Mouse (Mus musculus): ENCODE data around the gene Snph. TPM values are rescaled to one million over a fixed set of nuclear protein-coding genes. Genes with fewer than 3 reads are reported as not detected.
A peak's percentile ranks its signal among the peaks of the same experiment; 100 is the strongest.
"Not testable (repeated sequence)": the region's sequence is repeated elsewhere in the genome, so short reads cannot be mapped to it uniquely, and the experiment has no call there.

Gene Snph
- polyA plus RNA-seq, 1 experiment from 2014 or later, result 2.4 TPM

GRCm38 (mm10) chr2:151634903-151635302 is 2.5 kb upstream of the Snph start:
- Histone ChIP-seq H3K4me1 (ENCODE audit: control insufficient read depth, insufficient read depth, low read length) (peaks cover 5% of the 10 kb centered on the region), H3K9me3 (replicated peaks; ENCODE audit: control insufficient read depth, low read length) (no peaks in the 10 kb centered on the region), H3K4me2 (ENCODE audit: low read depth, low read length) (no peak overlapping the region), H3K36me3 (ENCODE audit: control insufficient read depth, insufficient read depth, low read length) (no peaks in the 10 kb centered on the region), H3K27ac (ENCODE audit: low read length) (no peak overlapping the region), H3K27me3 (ENCODE audit: control insufficient read depth, insufficient read depth, low read length) (peaks cover 22% of the 10 kb centered on the region), H3K4me3 (replicated peaks; ENCODE audit: low read length) (no peak overlapping the region), H3K9ac (ENCODE audit: low read length) (no peak overlapping the region)
- no peak for ATAC-seq (ENCODE audit: insufficient read depth, low FRiP score)
- 35% methylated on average over 2 of the region's 2 CpGs for WGBS

- ATAC-seq (ENCODE audit: insufficient read depth, low FRiP score), result no peak
- WGBS, result 55% methylated on average over 5 of the region's 5 CpGs
- Histone ChIP-seq H3K36me3 (ENCODE audit: control insufficient read depth, insufficient read depth, low read length) (no peaks in the 10 kb centered on the region), H3K27ac (ENCODE audit: low read length) (no peak overlapping the region), H3K4me3 (replicated peaks; ENCODE audit: low read length) (no peak overlapping the region), H3K9ac (ENCODE audit: low read length) (no peak overlapping the region), H3K4me2 (ENCODE audit: low read depth, low read length) (no peak overlapping the region), H3K27me3 (ENCODE audit: control insufficient read depth, insufficient read depth, low read length) (peaks cover 22% of the 10 kb centered on the region), H3K9me3 (replicated peaks; ENCODE audit: control insufficient read depth, low read length) (no peaks in the 10 kb centered on the region), H3K4me1 (ENCODE audit: control insufficient read depth, insufficient read depth, low read length) (peaks cover 5% of the 10 kb centered on the region)
Observed at GRCm38 (mm10) chr2:151632982-151633381, 589 bp upstream of the Snph start.

GRCm38 (mm10) chr2:151631406-151632158 is 811 bp downstream of the Snph start:
- Histone ChIP-seq H3K27me3 (ENCODE audit: control insufficient read depth, insufficient read depth, low read length) (peaks cover 22% of the 10 kb centered on the region), H3K4me2 (ENCODE audit: low read depth, low read length) (peak overlapping the region; percentile 99), H3K4me3 (replicated peaks; ENCODE audit: low read length) (peak overlapping the region; percentile 64), H3K36me3 (ENCODE audit: control insufficient read depth, insufficient read depth, low read length) (no peaks in the 10 kb centered on the region), H3K4me1 (ENCODE audit: control insufficient read depth, insufficient read depth, low read length) (peaks cover 5% of the 10 kb centered on the region), H3K9me3 (replicated peaks; ENCODE audit: control insufficient read depth, low read length) (no peaks in the 10 kb centered on the region), H3K27ac (ENCODE audit: low read length) (no peak overlapping the region), H3K9ac (ENCODE audit: low read length) (peak overlapping the region; percentile 75)
- 7% methylated on average over 22 of the region's 22 CpGs for WGBS
- ATAC-seq (ENCODE audit: insufficient read depth, low FRiP score), result no peak

- Histone ChIP-seq H3K27ac (ENCODE audit: low read length) (no peak overlapping the region), H3K9ac (ENCODE audit: low read length) (no peak overlapping the region), H3K9me3 (replicated peaks; ENCODE audit: control insufficient read depth, low read length) (no peaks in the 10 kb centered on the region), H3K4me2 (ENCODE audit: low read depth, low read length) (no peak overlapping the region), H3K36me3 (ENCODE audit: control insufficient read depth, insufficient read depth, low read length) (no peaks in the 10 kb centered on the region), H3K27me3 (ENCODE audit: control insufficient read depth, insufficient read depth, low read length) (peaks cover 22% of the 10 kb centered on the region), H3K4me1 (ENCODE audit: control insufficient read depth, insufficient read depth, low read length) (peaks cover 5% of the 10 kb centered on the region), H3K4me3 (replicated peaks; ENCODE audit: low read length) (no peak overlapping the region)
- WGBS, result 57% methylated on average over 7 of the region's 7 CpGs
- no peak for ATAC-seq (ENCODE audit: insufficient read depth, low FRiP score)
Observed at GRCm38 (mm10) chr2:151629310-151629709, 3.1 kb downstream of the Snph start.

DNA sequence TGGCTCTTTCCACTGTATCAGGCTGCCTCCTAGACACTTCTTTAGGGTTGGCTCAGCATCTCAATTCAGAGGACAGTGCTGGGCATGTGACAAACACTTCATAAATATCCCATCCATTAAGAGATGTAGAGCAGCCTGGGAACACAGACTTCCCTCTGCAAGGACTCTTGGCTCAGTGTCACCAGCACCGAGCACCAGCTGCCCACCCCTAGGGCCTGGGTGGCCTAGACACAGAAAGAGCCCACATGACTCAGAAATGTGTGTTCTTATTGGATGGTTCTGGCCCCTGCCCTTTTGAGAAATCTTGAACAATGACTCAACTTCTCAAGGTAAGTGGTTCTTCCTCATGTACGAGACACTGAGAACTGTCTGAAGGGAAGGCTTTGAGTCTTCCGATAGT is 4.4 kb downstream of the Snph start:
- Histone ChIP-seq H3K9me3 (replicated peaks; ENCODE audit: control insufficient read depth, low read length) (no peaks in the 10 kb centered on the region), H3K4me3 (replicated peaks; ENCODE audit: low read length) (no peak overlapping the region), H3K4me1 (ENCODE audit: control insufficient read depth, insufficient read depth, low read length) (peaks cover 5% of the 10 kb centered on the region), H3K36me3 (ENCODE audit: control insufficient read depth, insufficient read depth, low read length) (no peaks in the 10 kb centered on the region), H3K27me3 (ENCODE audit: control insufficient read depth, insufficient read depth, low read length) (peaks cover 16% of the 10 kb centered on the region), H3K27ac (ENCODE audit: low read length) (no peak overlapping the region), H3K4me2 (ENCODE audit: low read depth, low read length) (no peak overlapping the region), H3K9ac (ENCODE audit: low read length) (no peak overlapping the region)
- ATAC-seq (ENCODE audit: insufficient read depth, low FRiP score), result no peak
- 86% methylated on average over 3 of the region's 3 CpGs for WGBS

- 86% methylated on average over 7 of the region's 7 CpGs for whole genome bisulfite sequencing
- ATAC-seq (ENCODE audit: insufficient read depth, low FRiP score), result no peak
- no peaks in the 10 kb centered on the region for H3K36me3 ChIP-seq (ENCODE audit: control insufficient read depth, insufficient read depth, low read length)
- no peak overlapping the region for H3K27ac ChIP-seq (ENCODE audit: low read length)
- H3K9me3 ChIP-seq (replicated peaks; ENCODE audit: control insufficient read depth, low read length), result no peaks in the 10 kb centered on the region
- H3K4me2 ChIP-seq (ENCODE audit: low read depth, low read length), result no peak overlapping the region
- no peak overlapping the region for H3K9ac ChIP-seq (ENCODE audit: low read length)
- 0 out of 2 replicates have a peak, but pooled peaks cover 4% of the 10 kb centered on the region for H3K27me3 ChIP-seq (ENCODE audit: control insufficient read depth, insufficient read depth, low read length)
- no peak overlapping the region for H3K4me3 ChIP-seq (replicated peaks; ENCODE audit: low read length)
- no peaks in the 10 kb centered on the region for H3K4me1 ChIP-seq (ENCODE audit: control insufficient read depth, insufficient read depth, low read length)
Observed at GRCm38 (mm10) chr2:151626296-151626695, 6.1 kb downstream of the Snph start.

- no peak overlapping the region for H3K4me2 ChIP-seq (ENCODE audit: low read depth, low read length)
- H3K27ac ChIP-seq (ENCODE audit: low read length), result no peak overlapping the region
- 59% methylated on average over 3 of the region's 3 CpGs for WGBS
- no peaks in the 10 kb centered on the region for H3K36me3 ChIP-seq (ENCODE audit: control insufficient read depth, insufficient read depth, low read length)
- no peak for ATAC-seq (ENCODE audit: insufficient read depth, low FRiP score)
- no peaks in the 10 kb centered on the region for H3K9me3 ChIP-seq (replicated peaks; ENCODE audit: control insufficient read depth, low read length)
- H3K9ac ChIP-seq (ENCODE audit: low read length), result no peak overlapping the region
- no peaks in the 10 kb centered on the region for H3K27me3 ChIP-seq (ENCODE audit: control insufficient read depth, insufficient read depth, low read length)
- no peak overlapping the region for H3K4me3 ChIP-seq (replicated peaks; ENCODE audit: low read length)
- H3K4me1 ChIP-seq (ENCODE audit: control insufficient read depth, insufficient read depth, low read length), result no peaks in the 10 kb centered on the region
Observed at GRCm38 (mm10) chr2:151623776-151624175, 8.6 kb downstream of the Snph start.

DNA sequence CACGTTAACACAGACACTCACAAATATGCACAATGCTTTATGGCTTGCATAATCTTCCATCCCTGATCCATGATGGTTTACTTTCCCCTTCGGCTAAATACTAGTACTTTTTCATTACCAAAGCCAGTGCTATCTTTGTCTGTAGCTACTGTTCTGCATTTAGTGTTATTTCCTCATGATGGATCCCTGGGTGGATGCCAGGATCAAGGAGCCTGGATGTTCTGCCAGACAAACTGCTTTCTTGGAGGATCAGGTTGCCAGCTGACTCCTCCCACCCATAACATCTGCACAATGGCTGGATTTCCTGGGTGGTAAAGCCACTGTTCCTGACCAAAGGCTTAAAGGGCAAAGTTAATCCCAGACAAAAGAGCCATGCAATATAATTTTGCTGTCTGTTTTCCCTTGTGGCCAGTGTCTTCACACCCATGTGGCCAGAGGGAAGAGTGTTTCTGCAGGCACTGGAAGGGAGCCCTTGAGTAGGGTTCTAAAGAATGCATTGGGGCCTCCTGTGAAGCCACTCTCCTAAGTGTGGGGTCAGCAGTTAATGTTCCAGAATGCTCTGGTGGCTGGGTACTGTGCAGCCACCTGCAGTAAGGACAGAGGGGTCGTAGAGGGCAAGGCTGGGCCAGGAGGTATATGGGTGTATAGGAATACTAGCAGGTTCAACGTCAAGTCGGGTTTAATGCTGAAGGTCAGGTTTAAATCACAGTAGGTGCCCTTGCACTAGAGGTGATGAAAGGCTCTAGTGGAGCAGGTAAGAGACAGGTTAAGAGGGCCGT is 15.7 kb downstream of the Snph start:
- no peak for ATAC-seq (ENCODE audit: insufficient read depth, low FRiP score)

DNA sequence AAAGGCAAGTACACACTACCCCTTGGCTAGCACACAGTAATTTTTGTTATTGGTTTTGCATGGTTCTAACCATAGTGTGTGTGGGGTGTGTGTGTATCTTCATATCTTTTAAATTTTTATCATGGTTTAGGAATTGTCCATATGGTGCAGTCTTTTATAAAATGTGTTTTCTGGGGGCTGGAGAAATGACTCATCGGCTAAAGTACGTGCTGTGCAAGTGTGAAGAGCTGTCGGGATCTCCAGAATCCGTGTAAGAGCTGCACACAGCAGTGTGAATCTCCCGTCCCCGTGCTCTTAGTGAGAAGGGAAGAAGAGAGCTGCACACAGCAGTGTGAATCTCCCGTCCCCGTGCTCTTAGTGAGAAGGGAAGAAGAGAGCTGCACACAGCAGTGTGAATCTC is 16.6 kb downstream of the Snph start:
- not testable (repeated sequence) for ATAC-seq (ENCODE audit: insufficient read depth, low FRiP score); H3K27me3 ChIP-seq (ENCODE audit: control insufficient read depth, insufficient read depth, low read length); H3K27ac ChIP-seq (ENCODE audit: low read length); H3K4me3 ChIP-seq (replicated peaks; ENCODE audit: low read length); H3K9ac ChIP-seq (ENCODE audit: low read length); H3K9me3 ChIP-seq (replicated peaks; ENCODE audit: control insufficient read depth, low read length); H3K36me3 ChIP-seq (ENCODE audit: control insufficient read depth, insufficient read depth, low read length); H3K4me1 ChIP-seq (ENCODE audit: control insufficient read depth, insufficient read depth, low read length); H3K4me2 ChIP-seq (ENCODE audit: low read depth, low read length)
- 60% methylated on average over 6 of the region's 8 CpGs for WGBS

More for the DNA sequence above, 15.7 kb downstream of the Snph start:
- Histone ChIP-seq H3K36me3 (ENCODE audit: control insufficient read depth, insufficient read depth, low read length) (no peaks in the 10 kb centered on the region), H3K9ac (ENCODE audit: low read length) (no peak overlapping the region), H3K4me3 (replicated peaks; ENCODE audit: low read length) (no peak overlapping the region), H3K27ac (ENCODE audit: low read length) (no peak overlapping the region), H3K4me2 (ENCODE audit: low read depth, low read length) (no peak overlapping the region), H3K27me3 (ENCODE audit: control insufficient read depth, insufficient read depth, low read length) (no peaks in the 10 kb centered on the region), H3K9me3 (replicated peaks; ENCODE audit: control insufficient read depth, low read length) (no peaks in the 10 kb centered on the region), H3K4me1 (ENCODE audit: control insufficient read depth, insufficient read depth, low read length) (0 out of 2 replicates have a peak, but pooled peaks cover 4% of the 10 kb centered on the region)
- 64% methylated on average over 6 of the region's 6 CpGs for WGBS

All from stomach, embryonic 16.5 days (tissue).